Mouse (Mus musculus) spleen, adult 2 months (tissue): ENCODE data around the gene Ncapd3.

Experiments used
- CTCF ChIP-seq: fragments of 200-500 bp; IDR thresholded peaks from 2 replicates; pipeline ENCODE4 v1.5.1; 2011; ENCODE audit warnings: mild to moderate bottlenecking, inconsistent platforms; ENCODE audit not compliant: insufficient read depth, insufficient read length, insufficient replicate concordance; ENCODE audit errors: extremely low read depth
- POLR2A ChIP-seq: fragments of 200-500 bp; IDR thresholded peaks from 2 replicates; pipeline ENCODE4 v1.6.1; 2011; ENCODE audit warnings: low read depth, low read length, inconsistent platforms

- TF ChIP-seq CTCF (no peak), POLR2A (no peak)
Observed at GRCm38 (mm10) chr9:27111756-27112155, 81.8 kb downstream of the Ncapd3 start.
